Mouse (Mus musculus): Measurements from ENCODE around the gene Vmn1r201. TPM values are rescaled to one million over a fixed set of nuclear protein-coding genes. Genes with fewer than 3 reads are reported as not detected.

Gene Vmn1r201
- not detected for polyA plus RNA-seq (2015; fragmentation: Illumina TruSeq; extraction: RNeasy Lipid Tissue Mini Kit (QIAGEN cat#74804); ENCODE audit: low read depth, low replicate concordance)

DNA sequence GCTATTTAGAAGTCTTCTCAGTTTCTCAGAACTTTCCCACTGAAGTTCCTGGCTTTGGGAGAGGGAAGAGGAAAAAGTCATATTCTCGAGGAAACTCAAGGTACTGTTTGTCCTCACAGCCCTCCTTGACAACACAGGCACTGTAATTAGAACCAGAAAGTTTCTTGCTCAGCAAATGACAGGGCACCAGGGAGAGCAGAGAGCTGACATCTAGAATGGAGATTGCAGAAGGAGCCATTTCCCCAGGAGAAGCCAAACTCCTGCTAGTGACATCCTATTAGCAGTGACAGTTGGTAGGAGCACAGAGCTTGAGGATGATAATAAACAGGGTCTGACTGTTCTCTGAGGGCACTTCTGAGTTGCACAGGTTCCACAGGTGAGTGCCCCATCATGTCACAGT, at the start of gene Vmn1r201:
Vmn1r201 (plus strand) TSS at position 301 of the 400 bp plus-strand sequence.

DNA sequence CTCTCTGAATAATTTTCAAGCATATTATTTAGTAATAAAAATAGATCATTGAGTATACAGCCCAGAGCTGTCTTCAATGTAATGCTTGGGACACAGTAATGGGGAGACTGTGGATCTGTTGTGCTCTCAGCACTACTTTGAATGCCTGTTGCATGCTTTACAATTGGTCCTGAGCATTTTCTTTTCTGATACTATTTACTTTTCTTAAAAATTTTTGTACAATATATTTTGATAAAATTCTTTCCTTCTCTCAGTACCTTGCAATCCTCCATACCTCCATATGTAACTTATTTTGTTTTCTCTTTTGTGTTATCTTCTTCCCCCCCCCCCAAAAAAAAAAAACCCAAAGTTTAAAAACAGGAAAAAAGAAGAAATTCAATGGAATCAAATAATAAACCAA, 33.6 kb downstream of the Vmn1r201 start, which contains the start of gene Vmn1r202:
Vmn1r202 (minus strand) TSS at position 101 of the 400 bp plus-strand sequence.

DNA sequence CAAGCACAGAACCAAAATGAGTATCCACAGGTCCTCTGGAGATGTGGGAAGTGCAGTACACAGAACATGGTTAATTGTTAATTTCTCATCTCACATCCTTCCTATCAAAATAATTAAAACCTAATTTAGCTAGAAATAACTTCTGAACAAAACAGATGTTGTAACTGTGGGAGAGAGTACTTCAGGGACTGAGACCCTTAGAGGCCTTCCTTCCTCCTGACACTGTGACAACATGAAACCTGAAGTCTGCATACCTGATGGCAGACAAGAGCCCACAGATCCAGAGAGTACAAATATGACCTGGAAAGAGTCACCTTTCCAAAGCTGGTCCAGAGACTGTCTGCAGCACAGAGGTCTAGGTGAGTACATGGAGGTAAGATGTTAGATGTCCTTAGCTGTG, 46.1 kb downstream of the Vmn1r201 start, which contains the start of gene Vmn1r203:
Vmn1r203 (plus strand) TSS at position 301 of the 400 bp plus-strand sequence.

Other genes starting within 250 kb of the Vmn1r201 start
- gene Vmn1r193, start 248.8 kb upstream of the Vmn1r201 start, polyA plus RNA-seq (2015; fragmentation: Illumina TruSeq; extraction: RNeasy Lipid Tissue Mini Kit (QIAGEN cat#74804); ENCODE audit: low read depth, low replicate concordance) = not detected
- gene Vmn1r194, start 227.7 kb upstream of the Vmn1r201 start, polyA plus RNA-seq (2015; fragmentation: Illumina TruSeq; extraction: RNeasy Lipid Tissue Mini Kit (QIAGEN cat#74804); ENCODE audit: low read depth, low replicate concordance) = not detected
- gene Vmn1r195, start 201.4 kb upstream of the Vmn1r201 start, polyA plus RNA-seq (2015; fragmentation: Illumina TruSeq; extraction: RNeasy Lipid Tissue Mini Kit (QIAGEN cat#74804); ENCODE audit: low read depth, low replicate concordance) = not detected
- not detected for gene Vmn1r196, start 182.0 kb upstream of the Vmn1r201 start, polyA plus RNA-seq (2015; fragmentation: Illumina TruSeq; extraction: RNeasy Lipid Tissue Mini Kit (QIAGEN cat#74804); ENCODE audit: low read depth, low replicate concordance)
- not detected for gene Vmn1r197, start 147.3 kb upstream of the Vmn1r201 start, polyA plus RNA-seq (2015; fragmentation: Illumina TruSeq; extraction: RNeasy Lipid Tissue Mini Kit (QIAGEN cat#74804); ENCODE audit: low read depth, low replicate concordance)
- not detected for gene Vmn1r198, start 121.6 kb upstream of the Vmn1r201 start, polyA plus RNA-seq (2015; fragmentation: Illumina TruSeq; extraction: RNeasy Lipid Tissue Mini Kit (QIAGEN cat#74804); ENCODE audit: low read depth, low replicate concordance)
- gene Vmn1r199, start 92.1 kb upstream of the Vmn1r201 start, polyA plus RNA-seq (2015; fragmentation: Illumina TruSeq; extraction: RNeasy Lipid Tissue Mini Kit (QIAGEN cat#74804); ENCODE audit: low read depth, low replicate concordance) = not detected
- not detected for gene Vmn1r200, start 81.5 kb upstream of the Vmn1r201 start, polyA plus RNA-seq (2015; fragmentation: Illumina TruSeq; extraction: RNeasy Lipid Tissue Mini Kit (QIAGEN cat#74804); ENCODE audit: low read depth, low replicate concordance)
- gene Vmn1r202, start 33.5 kb downstream of the Vmn1r201 start, polyA plus RNA-seq (2015; fragmentation: Illumina TruSeq; extraction: RNeasy Lipid Tissue Mini Kit (QIAGEN cat#74804); ENCODE audit: low read depth, low replicate concordance) = not detected
- not detected for gene Vmn1r203, start 46.2 kb downstream of the Vmn1r201 start, polyA plus RNA-seq (2015; fragmentation: Illumina TruSeq; extraction: RNeasy Lipid Tissue Mini Kit (QIAGEN cat#74804); ENCODE audit: low read depth, low replicate concordance)
- gene Vmn1r204, start 81.3 kb downstream of the Vmn1r201 start, polyA plus RNA-seq (2015; fragmentation: Illumina TruSeq; extraction: RNeasy Lipid Tissue Mini Kit (QIAGEN cat#74804); ENCODE audit: low read depth, low replicate concordance) = not detected
- gene Vmn1r205, start 121.1 kb downstream of the Vmn1r201 start, polyA plus RNA-seq (2015; fragmentation: Illumina TruSeq; extraction: RNeasy Lipid Tissue Mini Kit (QIAGEN cat#74804); ENCODE audit: low read depth, low replicate concordance) = not detected
- gene Vmn1r206, start 152.3 kb downstream of the Vmn1r201 start, polyA plus RNA-seq (2015; fragmentation: Illumina TruSeq; extraction: RNeasy Lipid Tissue Mini Kit (QIAGEN cat#74804); ENCODE audit: low read depth, low replicate concordance) = not detected